Mouse (Mus musculus): Measurements from ENCODE around the gene Sync. TPM values are rescaled to one million over a fixed set of nuclear protein-coding genes. Genes with fewer than 3 reads are reported as not detected.

Gene Sync
- not detected in 2 replicates for total RNA-seq (2023)

GRCm38 (mm10) chr4:129287472-129287981 lies at the start of gene Sync:
Gene Sync (plus strand): TSS chr4:129287617.

GRCm38 (mm10) chr4:129261196-129261595 lies 26.2 kb upstream of the Sync start, which contains the start of gene C77080:
Gene C77080 (minus strand): TSS chr4:129261404.

GRCm38 (mm10) chr4:129335216-129336074 lies 48.0 kb downstream of the Sync start, which contains the start of the genes Rbbp4 and Zbtb8os:
Gene Rbbp4 (minus strand): TSS chr4:129335370.
Gene Zbtb8os (plus strand): TSS chr4:129335695.

Other genes with a start within 250 kb of the Sync start
- gene Rnf19b, start 229.3 kb upstream of the Sync start, total RNA-seq (2023): 153 and 187 TPM in 2 replicates
- gene Tmem54, start 182.1 kb upstream of the Sync start, total RNA-seq (2023): 0.52 TPM in 1 of 2 replicates, not detected in the other
- gene Hpca, start 165.6 kb upstream of the Sync start, total RNA-seq (2023): not detected in 2 replicates
- not detected in 2 replicates for gene Fndc5, start 150.6 kb upstream of the Sync start, total RNA-seq (2023)
- 6.7 and 6.9 TPM in 2 replicates for gene S100pbp, start 97.9 kb upstream of the Sync start, total RNA-seq (2023)
- gene Yars, start 97.9 kb upstream of the Sync start, total RNA-seq (2023): 26.2 and 32.9 TPM in 2 replicates
- 0.19 TPM in 1 of 2 replicates, not detected in the other for gene C77080, start 26.2 kb upstream of the Sync start, total RNA-seq (2023)
- gene Rbbp4, start 47.8 kb downstream of the Sync start, total RNA-seq (2023): 112 and 125 TPM in 2 replicates
- 16.3 and 19.3 TPM in 2 replicates for gene Zbtb8os, start 48.1 kb downstream of the Sync start, total RNA-seq (2023)
- 0.50 and 1.4 TPM in 2 replicates for gene Zbtb8a, start 90.5 kb downstream of the Sync start, total RNA-seq (2023)
- gene Zbtb8b, start 153.2 kb downstream of the Sync start, total RNA-seq (2023): not detected in 2 replicates
- gene Bsdc1, start 174.0 kb downstream of the Sync start, total RNA-seq (2023): 106 and 151 TPM in 2 replicates
- not detected in 2 replicates for gene Tssk3, start 203.4 kb downstream of the Sync start, total RNA-seq (2023)
- gene Fam229a, start 203.6 kb downstream of the Sync start, total RNA-seq (2023): 1.2 and 2.2 TPM in 2 replicates
- 109 and 117 TPM in 2 replicates for gene Marcksl1, start 226.0 kb downstream of the Sync start, total RNA-seq (2023)

Measured in neutrophil, adult 65 days (primary cell).